10 mouse cellular contexts compared by ENCODE assay signal in the genomic region with DNA sequence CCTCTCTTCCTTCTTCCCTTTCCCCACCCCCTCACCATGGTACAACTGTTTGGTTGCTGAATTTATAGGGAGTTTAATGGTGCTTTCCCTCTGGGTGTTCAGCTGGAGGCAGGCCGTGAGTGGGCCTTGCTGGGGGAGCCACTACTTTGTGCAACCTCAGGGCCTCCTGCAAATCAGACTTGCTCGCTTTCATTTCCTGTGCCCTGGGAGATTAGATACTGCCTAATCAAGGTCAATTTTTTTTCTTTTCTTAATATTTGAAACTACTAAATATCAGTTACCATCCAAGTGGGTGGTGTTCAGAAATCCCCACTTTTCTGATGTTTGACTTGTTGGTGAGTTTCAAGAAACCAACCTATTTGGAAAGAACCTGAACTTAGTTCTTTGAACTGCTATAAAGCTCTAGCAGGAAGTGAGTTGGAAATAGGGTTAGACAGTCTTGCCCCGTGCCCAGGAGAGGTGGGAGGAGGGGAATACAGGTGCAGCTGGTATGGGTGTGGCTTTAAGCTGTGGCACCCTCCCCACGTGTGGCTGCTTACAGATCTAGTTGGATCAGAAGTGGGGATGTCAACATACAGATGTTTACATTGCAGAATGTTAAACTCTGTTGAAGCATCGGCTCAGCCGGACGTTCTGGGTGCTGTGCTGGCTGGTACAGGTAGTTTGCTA. TPM values are rescaled to one million over a fixed set of nuclear protein-coding genes. Genes with fewer than 3 reads are reported as not detected.
DNase-seq lines count a peak whose midpoint lies in the region; ATAC-seq and TF ChIP-seq lines count a peak whose summit lies in the region.
"Had no signal": no experiment of that assay in that cellular context is flagged by ENCODE, and none has a peak within 500 bp of the region (broad histone marks: within the 10 kb centered on the region; RNA-seq: fewer than 3 reads in every experiment).

No protein-coding gene starts in this region.

- peak; percentile 56 for ATAC-seq in lung, embryonic 16.5 days (ENCODE audit: low read depth)
- ATAC-seq in intestine, embryonic 16.5 days: peak; percentile 88

- H3K36me3 ChIP-seq in lung, embryonic 16.5 days (ENCODE audit: control insufficient read depth, insufficient read depth, low read length): peaks cover 20% of the 10 kb centered on the region
- H3K36me3 ChIP-seq in CH12.LX (replicated peaks in 1 of 2; ENCODE audit: control insufficient read depth in 1 of 2, insufficient read depth in 1 of 2, low read length in 1 of 2): peaks cover 26 to 51% of the 10 kb centered on the region in 2 experiments
- H3K36me3 ChIP-seq in intestine, embryonic 16.5 days (ENCODE audit: control insufficient read depth, insufficient read depth, low read length): peaks cover 5% of the 10 kb centered on the region; the same call in 1 of the 2 replicates

- no peak for DNase-seq in lung, postnatal 36 days
- no peak for DNase-seq in CH12.LX (ENCODE audit: extremely low read depth)
- peak; percentile 86 for DNase-seq in thymus, postnatal 0 days (ENCODE audit: low spot score)
- no peak for DNase-seq in kidney, postnatal 25 days
- no peak for DNase-seq in cerebellum, adult 9-11 months
- DNase-seq in heart, postnatal 14 days: no peak

- no peak overlapping the region for H3K4me2 ChIP-seq in lung, embryonic 16.5 days (ENCODE audit: low read depth, low read length)
- H3K4me2 ChIP-seq in CH12.LX (ENCODE audit: insufficient read depth, low read depth, poor library complexity, severe bottlenecking): no peak overlapping the region
- H3K4me2 ChIP-seq in intestine, embryonic 16.5 days (ENCODE audit: low read depth, low read length): no peak overlapping the region

- in situ Hi-C loops in CH12.LX (cut with MboI; ENCODE audit: low pct_ligation_motif_present, low pct_unique_long_range_greater_than_20kb, low sequenced_read_pairs): loop anchor here (10.0 to 25.0 kb wide), 2 partner anchors 99 to 169 kb away; no protein-coding TSS in a partner anchor

- H3K4me3 ChIP-seq in lung, embryonic 16.5 days (ENCODE audit: low read length): no peak overlapping the region
- no peak overlapping the region for H3K4me3 ChIP-seq in CH12.LX (replicated peaks in 1 of 3; ENCODE audit: low read depth in 2 of 3, low read length in 2 of 3, poor library complexity in 1 of 3)
- no peak overlapping the region for H3K4me3 ChIP-seq in intestine, embryonic 16.5 days (ENCODE audit: low read length)
- H3K4me3 ChIP-seq: myocyte had no signal

- H3K27ac ChIP-seq in lung, embryonic 16.5 days (ENCODE audit: low read length): no peak overlapping the region
- H3K27ac ChIP-seq in CH12.LX (ENCODE audit: insufficient read depth, low read depth): no peak overlapping the region
- no peak overlapping the region for H3K27ac ChIP-seq in intestine, embryonic 16.5 days (ENCODE audit: low read length)

- H3K9me3 ChIP-seq in lung, embryonic 16.5 days (ENCODE audit: control insufficient read depth, low read length): no peaks in the 10 kb centered on the region
- no peaks in the 10 kb centered on the region for H3K9me3 ChIP-seq in CH12.LX (replicated peaks; ENCODE audit: low read length)
- no peaks in the 10 kb centered on the region for H3K9me3 ChIP-seq in intestine, embryonic 16.5 days (ENCODE audit: control insufficient read depth, low read length)

- TF ChIP-seq EP300 in CH12.LX (IDR thresholded peaks at IDR 0.05; ENCODE audit: low read length): no peak

- TF ChIP-seq POLR2A in CH12.LX (IDR thresholded peaks at IDR 0.05; ENCODE audit: low read depth, low read length): no peak

- H3K27me3 ChIP-seq in lung, embryonic 16.5 days (ENCODE audit: control insufficient read depth, insufficient read depth, low read depth, low read length): no peaks in the 10 kb centered on the region
- no peaks in the 10 kb centered on the region for H3K27me3 ChIP-seq in CH12.LX (replicated peaks)
- H3K27me3 ChIP-seq in intestine, embryonic 16.5 days (replicated peaks; ENCODE audit: control insufficient read depth, insufficient read depth, low read length): no peaks in the 10 kb centered on the region
- H3K27me3 ChIP-seq: Patski had no signal

- intact Hi-C loops in heart, postnatal 14 days (cut with DNase I): loop anchor here (10.0 kb wide), 2 partner anchors 99 to 181 kb away; no protein-coding TSS in a partner anchor

- no peaks in the 10 kb centered on the region for H3K4me1 ChIP-seq in lung, embryonic 16.5 days (replicated peaks; ENCODE audit: control insufficient read depth, insufficient read depth, low read length)
- H3K4me1 ChIP-seq in CH12.LX (ENCODE audit: control insufficient read depth in 1 of 2, insufficient read depth in 2 of 2): peaks cover 7 to 25% of the 10 kb centered on the region in 2 experiments
- no peaks in the 10 kb centered on the region for H3K4me1 ChIP-seq in intestine, embryonic 16.5 days (ENCODE audit: control insufficient read depth, insufficient read depth, low read length)

- H3K9ac ChIP-seq in lung, embryonic 16.5 days (ENCODE audit: low read length): no peak overlapping the region
- H3K9ac ChIP-seq in CH12.LX (ENCODE audit: insufficient read depth, low read depth): no peak overlapping the region
- H3K9ac ChIP-seq in intestine, embryonic 16.5 days (ENCODE audit: low read depth, low read length): no peak overlapping the region

- WGBS in lung, embryonic 16.5 days: 66% methylated on average over 7 of the region's 7 CpGs
- WGBS in intestine, embryonic 16.5 days: 72% methylated on average over 7 of the region's 7 CpGs

- no peak for TF ChIP-seq CTCF in CH12.LX (conservative IDR thresholded peaks at IDR 0.05 in 1 of 2, IDR thresholded peaks at IDR 0.05 in 1 of 2; ENCODE audit: low read depth in 2 of 2, low read length in 2 of 2)

- TF ChIP-seq RAD21 in CH12.LX (IDR thresholded peaks at IDR 0.05; ENCODE audit: low read depth, low read length): no peak

- dilution Hi-C loops in CH12.LX (cut with MboI; ENCODE audit: extremely low pct_ligation_motif_present, extremely low pct_unique_long_range_greater_than_20kb, low sequenced_read_pairs): no loop called here

- no peaks in the 10 kb centered on the region for H3K79me2 ChIP-seq in CH12.LX (replicated peaks; ENCODE audit: control insufficient read depth, extremely low read depth, insufficient read depth, poor library complexity, severe bottlenecking)

TF ChIP-seq in CH12.LX, 34 proteins besides CTCF, POLR2A, EP300 and RAD21:
- TF ChIP-seq RCOR1 (conservative IDR thresholded peaks at IDR 0.05; ENCODE audit: low read depth, low read length) (no peak), POLR2AphosphoS2 (IDR thresholded peaks at IDR 0.05; ENCODE audit: low read depth, low read length) (0 out of 2 replicates have a peak, but pooled peaks have one; percentile 28)
TF ChIP-seq in CH12.LX: peak in this region for 1.

RNA-seq across cellular contexts. Expression of a gene that starts 38.9 kb away (rescaled TPM):
- polyA plus RNA-seq in lung, embryonic 16.5 days (2015; fragmentation: Nextera tagmentation; extraction: Ambion mirVana): 13.3 and 14.5 TPM in 2 replicates
- total RNA-seq in CH12.LX (2012; rRNA removed) (13.3 and 13.6 TPM in 2 replicates), CH12.LX (2014; rRNA removed) (23.0 and 23.1 TPM in 2 replicates)
- polyA plus RNA-seq in CH12.LX (2012; ENCODE audit: insufficient read length, low read depth): 15.3 and 15.7 TPM in 2 replicates
- 8.5 and 9.1 TPM in 2 replicates for polyA plus RNA-seq in intestine, embryonic 16.5 days (2015; fragmentation: Nextera tagmentation; extraction: Ambion mirVana)
- polyA plus RNA-seq in thymus, postnatal 0 days (2015; fragmentation: Nextera tagmentation; extraction: Ambion mirVana): 17.1 and 19.0 TPM in 2 replicates
- 1 to 10 TPM; 8.1 to 8.2 TPM for total RNA-seq in heart, postnatal 14 days (2021)
